Mouse (Mus musculus) ES-Bruce4 (cell line): ENCODE results near the gene Tcp11l2. TPM values are rescaled to one million over a fixed set of nuclear protein-coding genes. Genes with fewer than 3 reads are reported as not detected.
A peak's percentile ranks its signal among the peaks of the same experiment; 100 is the strongest.

Source experiments
- H3K27ac ChIP-seq: 2 replicates; pipeline ENCODE4 v1.5.1; 2012; ENCODE audit warnings: low read length, inconsistent platforms; ENCODE audit not compliant: insufficient read depth
- H3K27me3 ChIP-seq: 2 replicates; pipeline ENCODE4 v1.6.1; 2012; ENCODE audit warnings: mild to moderate bottlenecking, low read length, inconsistent platforms; ENCODE audit not compliant: control insufficient read depth, poor library complexity, insufficient read depth, severe bottlenecking
- H3K36me3 ChIP-seq: 2 replicates; pipeline ENCODE4 v1.6.1; 2012; ENCODE audit warnings: inconsistent platforms, mild to moderate bottlenecking, low read length, moderate library complexity; ENCODE audit not compliant: control insufficient read depth, poor library complexity, insufficient read depth, severe bottlenecking
- H3K4me1 ChIP-seq: one replicate; pipeline ENCODE4 v1.8.1; 2011; ENCODE audit warnings: low read length; ENCODE audit not compliant: control insufficient read depth, insufficient read depth
- H3K4me3 ChIP-seq: 2 replicates; pipeline ENCODE4 v1.5.1; 2011; ENCODE audit warnings: low read depth, mild to moderate bottlenecking, low read length
- H3K9ac ChIP-seq: 2 replicates; pipeline ENCODE4 v1.6.1; 2012; ENCODE audit warnings: low read depth, mild to moderate bottlenecking, inconsistent platforms; ENCODE audit not compliant: poor library complexity, severe bottlenecking
- H3K9me3 ChIP-seq: replicated peaks from 2 replicates; pipeline ENCODE4 v1.6.1; 2012; ENCODE audit warnings: mild to moderate bottlenecking, low read length, inconsistent platforms; ENCODE audit not compliant: control insufficient read depth, poor library complexity, insufficient read depth, severe bottlenecking
- CTCF ChIP-seq: IDR thresholded peaks from one replicate; pipeline ENCODE4 v1.8.1; 2011; ENCODE audit warnings: low read depth, low read length
- EP300 ChIP-seq: IDR thresholded peaks from 2 replicates; pipeline ENCODE4 v1.6.1; 2011; ENCODE audit warnings: low read depth, low read length; ENCODE audit not compliant: insufficient read depth
- POLR2A ChIP-seq: IDR thresholded peaks from one replicate; pipeline ENCODE4 v1.8.1; 2011; ENCODE audit warnings: low read length; ENCODE audit not compliant: insufficient read depth
- polyA plus RNA-seq: library from polyadenylated mRNA; stranded (reverse); fragments of >200 nt; gene quantifications from 2 replicates; pipeline ENCODE4 v1.2.4, GENCODE M21; 2011; ENCODE audit warnings: low read depth; ENCODE audit not compliant: missing spikeins, insufficient read depth, insufficient read length

The Tcp11l2 gene
- polyA plus RNA-seq, 1 experiment = 3.6 TPM

DNA sequence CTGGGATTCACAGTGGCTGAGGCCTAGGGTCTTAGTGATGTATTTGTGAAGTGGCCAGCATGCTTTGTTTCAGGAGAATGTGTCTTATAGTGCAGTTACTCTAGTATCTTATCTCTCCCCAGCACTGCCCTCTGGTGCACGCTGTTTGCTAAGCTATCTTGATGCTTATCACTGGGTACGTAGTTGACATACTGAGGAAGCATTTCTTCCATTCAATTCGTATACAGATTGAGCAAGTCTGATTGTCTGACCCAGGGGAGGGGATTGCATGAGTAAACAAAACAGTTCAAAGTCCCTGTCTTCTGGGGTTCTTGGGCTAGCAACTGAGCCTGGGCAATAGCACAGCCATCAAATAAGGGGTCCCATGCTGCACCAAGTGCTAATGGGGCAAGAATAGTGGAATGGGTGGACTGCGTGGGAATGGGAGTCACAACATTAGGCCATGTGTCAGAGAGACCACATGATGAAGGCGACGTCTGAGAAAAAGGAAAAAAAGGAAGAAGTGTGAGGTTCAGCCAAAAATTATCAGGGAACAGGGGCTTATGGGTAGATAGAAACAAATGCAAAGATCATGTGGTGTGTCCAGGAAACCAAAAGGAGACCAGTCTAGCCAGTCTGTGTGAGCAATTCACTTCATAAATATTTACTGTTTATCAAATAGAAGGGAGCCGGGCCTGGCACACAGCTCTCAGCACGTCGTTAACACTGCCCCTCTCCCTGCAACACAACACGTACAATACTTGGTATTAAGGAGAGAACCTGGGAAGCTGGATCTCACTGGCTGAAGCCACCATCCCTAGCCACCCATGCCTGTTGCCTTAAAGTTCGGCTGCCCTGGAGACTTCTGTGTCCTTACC lies 33.4 kb upstream of the Tcp11l2 start:
- Histone ChIP-seq H3K4me3 (no peak overlapping the region), H3K27me3 (no peaks in the 10 kb centered on the region), H3K27ac (no peak overlapping the region), H3K9me3 (no peaks in the 10 kb centered on the region), H3K36me3 (no peaks in the 10 kb centered on the region), H3K9ac (no peak overlapping the region), H3K4me1 (no peaks in the 10 kb centered on the region)
- TF ChIP-seq EP300 (no peak), CTCF (no peak), POLR2A (no peak)

- Histone ChIP-seq H3K9me3 (no peaks in the 10 kb centered on the region), H3K36me3 (no peaks in the 10 kb centered on the region), H3K27me3 (no peaks in the 10 kb centered on the region), H3K27ac (no peak overlapping the region), H3K4me1 (peaks cover 5% of the 10 kb centered on the region), H3K4me3 (no peak overlapping the region), H3K9ac (no peak overlapping the region)
- TF ChIP-seq POLR2A = no peak
- TF ChIP-seq CTCF = no peak
- TF ChIP-seq EP300 = no peak
These were observed 31.4 kb upstream of the Tcp11l2 start for GRCm38 (mm10) chr10:84544841-84545610.

DNA sequence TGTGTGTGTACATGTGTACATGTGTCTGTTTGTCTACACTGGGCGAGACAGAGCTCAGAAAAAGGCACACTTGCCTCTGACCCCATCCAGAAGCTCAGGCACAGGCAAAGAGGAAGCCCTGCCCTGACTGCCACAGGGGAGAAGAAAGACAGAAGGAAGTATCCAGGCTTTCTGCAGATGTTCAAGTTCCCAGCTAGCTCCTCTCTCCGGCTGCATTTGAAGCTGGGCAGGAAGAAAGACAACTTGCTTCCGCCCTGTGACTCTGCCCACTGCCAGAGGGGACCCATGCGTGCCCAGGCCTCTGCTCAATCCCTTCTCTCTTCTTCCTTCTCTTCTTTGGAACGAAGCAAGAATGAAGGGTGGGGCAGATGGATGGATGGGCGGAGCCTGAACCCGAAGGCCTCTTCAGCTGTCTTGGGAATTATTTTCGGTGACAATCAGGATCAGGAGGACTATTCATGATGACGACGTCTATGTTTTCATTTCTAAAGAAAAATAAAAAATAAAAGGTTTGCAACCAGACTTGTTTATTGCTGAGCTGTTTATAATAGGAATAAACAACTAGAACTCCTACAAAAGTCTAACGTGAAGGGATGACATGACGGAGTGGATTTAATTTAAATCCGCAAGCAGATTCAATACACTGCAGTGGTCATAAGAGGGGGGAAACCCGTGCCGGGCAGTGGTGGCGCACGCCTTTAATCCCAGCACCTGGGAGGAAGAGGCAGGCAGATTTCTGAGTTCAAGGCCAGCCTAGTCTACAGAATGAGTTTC lies 27.1 kb upstream of the Tcp11l2 start:
- Histone ChIP-seq H3K27me3 (no peaks in the 10 kb centered on the region), H3K36me3 (no peaks in the 10 kb centered on the region), H3K4me1 (peaks cover 5% of the 10 kb centered on the region), H3K4me3 (no peak overlapping the region), H3K27ac (peak overlapping the region; percentile 26; the same call in 1 of the 2 replicates), H3K9me3 (peaks cover 4% of the 10 kb centered on the region; the same call in 1 of the 2 replicates), H3K9ac (no peak overlapping the region)
- TF ChIP-seq EP300 (no peak), POLR2A (no peak), CTCF (no peak)

DNA sequence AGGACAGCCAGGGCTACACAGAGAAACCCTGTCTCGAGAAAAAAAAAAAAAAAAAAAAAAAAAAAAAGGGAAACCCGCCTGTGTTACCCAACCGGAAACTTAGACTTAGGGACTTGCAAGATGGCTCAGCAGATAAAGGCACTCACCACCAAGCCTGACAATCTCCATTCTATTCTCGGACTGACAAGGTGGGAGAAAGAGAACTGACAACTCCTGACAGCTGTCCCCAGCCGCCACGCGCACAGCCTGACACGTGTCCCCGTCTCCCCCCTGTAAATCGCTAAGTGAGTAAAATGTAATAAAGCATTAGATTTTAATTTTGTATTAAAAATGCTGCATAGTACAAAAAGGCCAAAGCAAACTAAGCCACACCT lies 26.5 kb upstream of the Tcp11l2 start:
- no peak overlapping the region for H3K27ac ChIP-seq
- TF ChIP-seq CTCF (no peak), EP300 (no peak)
- no peaks in the 10 kb centered on the region for H3K27me3 ChIP-seq
- H3K4me3 ChIP-seq = no peak overlapping the region
- H3K36me3 ChIP-seq = no peaks in the 10 kb centered on the region
- H3K9me3 ChIP-seq = peaks cover 4% of the 10 kb centered on the region; the same call in 1 of the 2 replicates
- H3K4me1 ChIP-seq = peaks cover 5% of the 10 kb centered on the region
- no peak overlapping the region for H3K9ac ChIP-seq

DNA sequence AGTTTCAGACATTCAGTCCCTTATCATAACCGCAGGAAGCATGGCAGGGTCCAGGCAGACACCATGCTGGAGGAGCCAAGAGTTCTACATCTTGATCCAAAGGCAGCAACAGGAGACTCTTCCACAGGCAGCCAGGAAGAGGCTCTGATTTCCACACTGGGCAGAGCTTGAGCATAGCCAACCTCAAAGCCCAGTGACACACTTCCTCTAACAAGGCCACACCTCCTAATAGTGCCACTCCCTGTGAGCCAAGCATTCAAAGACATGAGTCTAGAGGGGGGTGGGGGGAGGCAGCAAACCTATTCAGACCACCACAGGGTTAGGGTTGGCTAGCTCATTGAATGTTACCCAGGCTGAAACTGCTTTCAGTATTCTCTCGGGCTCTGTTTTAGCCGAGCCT lies 24.6 kb upstream of the Tcp11l2 start:
- H3K36me3 ChIP-seq = no peaks in the 10 kb centered on the region
- no peak overlapping the region for H3K4me3 ChIP-seq

More for the DNA sequence above, 24.6 kb upstream of the Tcp11l2 start:
- Histone ChIP-seq H3K9ac (no peak overlapping the region), H3K4me1 (peaks cover 5% of the 10 kb centered on the region), H3K27ac (no peak overlapping the region), H3K9me3 (peaks cover 6% of the 10 kb centered on the region; the same call in 1 of the 2 replicates), H3K27me3 (no peaks in the 10 kb centered on the region)
- TF ChIP-seq POLR2A (no peak), CTCF (no peak), EP300 (no peak)
